Comparison of ENCODE assay signal across 8 mouse cellular contexts in the genomic region with DNA sequence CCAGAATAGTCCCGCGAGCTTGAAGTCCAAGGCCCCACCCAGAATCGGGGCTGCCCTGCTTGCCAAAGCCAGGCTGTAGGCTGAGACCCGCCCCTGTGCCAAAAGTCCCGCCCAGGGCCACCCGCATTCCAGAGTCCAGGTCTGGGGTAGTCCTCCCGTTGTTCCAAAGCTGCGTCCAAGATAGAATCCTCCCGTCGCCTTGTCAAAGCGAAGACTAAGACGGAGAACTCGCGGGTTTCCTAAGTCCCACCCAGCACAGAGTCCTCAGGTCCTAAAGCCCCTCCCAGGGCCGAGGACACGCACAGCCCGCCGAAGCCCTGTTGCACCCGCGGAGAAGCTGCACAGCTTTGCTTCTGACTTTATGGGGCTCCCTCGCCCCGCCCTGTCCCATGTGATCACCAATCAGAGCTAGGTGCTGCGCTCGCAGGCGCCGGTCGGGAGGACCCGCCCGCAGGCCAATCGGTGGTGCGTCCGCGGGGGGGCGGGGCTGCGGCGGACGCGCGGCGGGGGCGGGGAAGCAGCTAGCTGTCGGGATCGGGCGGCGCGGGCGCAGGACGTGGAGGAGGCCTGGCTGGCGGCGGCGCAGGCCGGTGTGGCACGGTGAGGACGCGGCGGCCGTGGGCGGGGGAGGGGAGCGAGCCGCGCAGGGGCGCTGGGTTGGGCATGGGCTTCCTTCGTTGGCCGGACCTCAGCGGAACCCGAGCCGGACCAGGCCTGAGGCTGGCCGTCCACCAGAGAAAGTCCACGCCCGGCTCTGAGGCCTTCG. TPM values are rescaled to one million over a fixed set of nuclear protein-coding genes. Genes with fewer than 3 reads are reported as not detected.
DNase-seq lines count a peak whose midpoint lies in the region; ATAC-seq and TF ChIP-seq lines count a peak whose summit lies in the region.

A gene (plus strand): TSS at position 495 of the 766 bp plus-strand sequence.

- peak within 1 kb of the TSS; percentile 94 for H3K4me2 ChIP-seq in forebrain, embryonic 15.5 days (replicated peaks)

- H3K27ac ChIP-seq in ES-E14 (ENCODE audit: insufficient read depth, low read depth, low read length, poor library complexity, severe bottlenecking): peak within 1 kb of the TSS; percentile 45; the same call in 1 of the 2 replicates
- peak within 1 kb of the TSS; percentile 67 for H3K27ac ChIP-seq in forebrain, embryonic 15.5 days (replicated peaks)

- TF ChIP-seq CTCF in lung, adult 2 months (IDR thresholded peaks at IDR 0.05; ENCODE audit: insufficient read depth, low read length): no peak

- H3K4me1 ChIP-seq in ES-E14 (ENCODE audit: control insufficient read depth in 2 of 2, insufficient read depth in 2 of 2, low read length in 2 of 2, poor library complexity in 1 of 2): peaks cover 0 to 3% of the 10 kb centered on the region in 2 experiments; a peak in 1 of 4 replicates
- peaks cover 19% of the 10 kb centered on the region for H3K4me1 ChIP-seq in forebrain, embryonic 15.5 days
- H3K4me1 ChIP-seq in lung, adult 2 months (ENCODE audit: control insufficient read depth, insufficient read depth, low read length): peaks cover 3% of the 10 kb centered on the region; the same call in 1 of the 2 replicates

- peak; percentile 84; the same call in 1 of the 2 replicates for TF ChIP-seq POLR2A in lung, adult 2 months (IDR thresholded peaks at IDR 0.05; ENCODE audit: borderline replicate concordance, extremely low read depth, low read depth, low read length)

- DNase-seq in ES-E14 (ENCODE audit: low read depth, low spot score): peak; percentile 86
- DNase-seq in cerebellum, adult 11-12 months: peak; percentile 93
- peak; percentile 95 for DNase-seq in heart, postnatal 25 days (ENCODE audit: low spot score)
- DNase-seq in layer of hippocampus, adult 18-20 months (ENCODE audit: low spot score in 2 of 2): peak; percentile 92 to 95
- peak; percentile 94 for DNase-seq in lung, adult 2 months
- DNase-seq in thymus, adult 18-20 months: peak; percentile 94

- intact Hi-C loops in heart, postnatal 25 days (cut with DNase I): loop anchor here (2.0 to 10.0 kb wide), 6 partner anchors 29 to 334 kb away; a partner anchor contains a TSS

- peak within 1 kb of the TSS; percentile 80 to 96 for H3K4me3 ChIP-seq in ES-E14 (ENCODE audit: insufficient read depth in 1 of 2, low read depth in 1 of 2, low read length in 2 of 2, poor library complexity in 1 of 2, severe bottlenecking in 1 of 2)
- H3K4me3 ChIP-seq in forebrain, embryonic 15.5 days: peak within 1 kb of the TSS; percentile 90
- peak within 1 kb of the TSS; percentile 80 for H3K4me3 ChIP-seq in lung, adult 2 months (replicated peaks; ENCODE audit: extremely low read depth, low read depth, low read length)

- in situ Hi-C loops in ES-E14 (cut with MboI; ENCODE audit: low sequenced_read_pairs in 2 of 2, unreplicated experiment in 2 of 2): no loop called here

- peak; percentile 98 for ATAC-seq in forebrain, embryonic 15.5 days (replicated peaks)
- peak; percentile 93 for ATAC-seq in neutrophil, adult 5-6 weeks (ENCODE audit: extremely low read depth, insufficient number of reproducible peaks, low FRiP score, poor library complexity, severe bottlenecking)

- WGBS in forebrain, embryonic 15.5 days: under 1% methylated on average over 64 of the region's 71 CpGs
- WGBS in lung, adult 2 months: under 1% methylated on average over 71 of the region's 71 CpGs

- no peaks in the 10 kb centered on the region for H3K27me3 ChIP-seq in forebrain, embryonic 15.5 days

- H3K36me3 ChIP-seq in ES-E14 (ENCODE audit: control insufficient read depth, insufficient read depth, low read length, poor library complexity, severe bottlenecking): peaks cover 10% of the 10 kb centered on the region
- peaks cover 21% of the 10 kb centered on the region for H3K36me3 ChIP-seq in forebrain, embryonic 15.5 days

- no peaks in the 10 kb centered on the region for H3K9me3 ChIP-seq in ES-E14 (ENCODE audit: control insufficient read depth, insufficient read depth, low read depth, low read length)
- H3K9me3 ChIP-seq in forebrain, embryonic 15.5 days: no peaks in the 10 kb centered on the region

- H3K9ac ChIP-seq in ES-E14 (ENCODE audit: insufficient read depth, low read depth, low read length, poor library complexity, severe bottlenecking): peak within 1 kb of the TSS; percentile 84
- peak within 1 kb of the TSS; percentile 78 for H3K9ac ChIP-seq in forebrain, embryonic 15.5 days (replicated peaks)

TF ChIP-seq in ES-E14, 5 proteins besides CTCF, POLR2A, EP300 and RAD21:
- TF ChIP-seq CHD2 (IDR thresholded peaks at IDR 0.05; ENCODE audit: low read depth, low read length): no peak
- no peak for TF ChIP-seq ZNF384 (IDR thresholded peaks at IDR 0.05; ENCODE audit: low read depth, low read length)
- no peak for TF ChIP-seq ZC3H11A (IDR thresholded peaks at IDR 0.05; ENCODE audit: borderline replicate concordance, low read depth, low read length)
- TF ChIP-seq HCFC1 (IDR thresholded peaks at IDR 0.05; ENCODE audit: borderline replicate concordance, insufficient read depth, low read length): peak; percentile 15; the same call in 1 of the 2 replicates
- TF ChIP-seq MAFK (IDR thresholded peaks at IDR 0.05; ENCODE audit: insufficient read depth, low read depth, low read length): no peak

RNA-seq across cellular contexts. Expression of the gene that starts here (rescaled TPM):
- 2.5 and 2.8 TPM in 2 replicates for total RNA-seq in ES-E14 (2012; rRNA removed)
- 3.2 and 4.3 TPM in 2 replicates for polyA plus RNA-seq in forebrain, embryonic 15.5 days (2015; fragmentation: Nextera tagmentation; extraction: Ambion mirVana)
- total RNA-seq in heart, postnatal 25 days (2021): 10 to 100 TPM; 18.2 to 18.8 TPM
- 10 to 100 TPM; 12.0 to 13.0 TPM for total RNA-seq in layer of hippocampus, adult 18-20 months (2021)
- polyA plus RNA-seq in lung, adult 2 months (2012; rRNA removed): 4.2 and 4.7 TPM in 2 replicates
- 1.4 and 1.7 TPM in 2 replicates for total RNA-seq in neutrophil, adult 5-6 weeks (2017)

Comparison
In these comparisons a context has a peak if more than half of its experiments do, and no peak if none do; other contexts are left out.
1. Peak in every context shown above with its lines: DNase-seq, ATAC-seq, H3K4me3 ChIP-seq and H3K27ac ChIP-seq.